Comparison of ENCODE assay signal across 9 mouse cellular contexts in the genomic region with DNA sequence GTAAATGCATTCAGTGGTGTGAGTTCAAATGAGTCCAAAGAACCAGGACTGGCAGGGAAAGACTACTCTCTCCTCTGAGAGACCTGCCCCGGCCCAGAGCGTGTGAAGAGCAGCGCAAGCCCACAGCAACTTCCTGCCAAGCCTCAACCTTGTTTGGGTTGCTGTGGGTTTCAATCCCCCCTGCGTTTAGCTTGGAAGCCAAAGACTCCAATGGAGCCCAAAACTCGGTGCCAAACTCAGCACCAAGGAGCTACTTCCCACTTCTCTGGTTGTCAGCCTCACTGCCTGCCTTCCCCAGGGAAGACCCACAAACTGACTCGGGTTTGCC.
DNase-seq lines count a peak whose midpoint lies in the region; ATAC-seq lines count a peak whose summit lies in the region.
"Had no signal": no experiment of that assay in that cellular context is flagged by ENCODE, and none has a peak within 500 bp of the region (broad histone marks: within the 10 kb centered on the region; RNA-seq: fewer than 3 reads in every experiment).

No protein-coding gene starts in this region.

- DNase-seq in heart, adult 11 months: peak; percentile 96
- DNase-seq in heart, postnatal 25 days (ENCODE audit: low spot score): peak; percentile 23
- DNase-seq in lung, postnatal 4 days: peak; percentile 29 to 59
- no peak for DNase-seq in gastrocnemius, postnatal 10 days
- no peak for DNase-seq in right cerebral cortex, postnatal 36 days (ENCODE audit: low spot score in 2 of 2)
- DNase-seq in urinary bladder, postnatal 10 days (ENCODE audit: low spot score): no peak
- DNase-seq: adrenal gland, adult 8-10 months had no signal

- 52% methylated on average over 6 of the region's 6 CpGs for WGBS in heart, embryonic 12.5 days
- 39% methylated on average over 6 of the region's 6 CpGs for WGBS in embryonic facial prominence, embryonic 15.5 days

- intact Hi-C loops in heart, postnatal 25 days (cut with DNase I): no loop called here

- peaks cover 20% of the 10 kb centered on the region for H3K4me1 ChIP-seq in heart, embryonic 12.5 days (replicated peaks)
- peaks cover 32% of the 10 kb centered on the region for H3K4me1 ChIP-seq in embryonic facial prominence, embryonic 15.5 days

- H3K9me3 ChIP-seq in heart, embryonic 12.5 days (replicated peaks): no peaks in the 10 kb centered on the region
- no peaks in the 10 kb centered on the region for H3K9me3 ChIP-seq in embryonic facial prominence, embryonic 15.5 days (replicated peaks)

- no peak overlapping the region for H3K4me3 ChIP-seq in heart, embryonic 12.5 days
- H3K4me3 ChIP-seq in embryonic facial prominence, embryonic 15.5 days (replicated peaks): no peak overlapping the region

- no peak overlapping the region for H3K4me2 ChIP-seq in heart, embryonic 12.5 days
- no peak overlapping the region for H3K4me2 ChIP-seq in embryonic facial prominence, embryonic 15.5 days (replicated peaks)

- no peak for ATAC-seq in heart, embryonic 12.5 days (ENCODE audit: insufficient number of reproducible peaks, low FRiP score)
- ATAC-seq in embryonic facial prominence, embryonic 15.5 days (ENCODE audit: insufficient number of reproducible peaks, low FRiP score, low TSS enrichment, low read depth): peak; percentile 65

- H3K27me3 ChIP-seq in heart, embryonic 12.5 days (replicated peaks): no peaks in the 10 kb centered on the region
- H3K27me3 ChIP-seq in embryonic facial prominence, embryonic 15.5 days: no peaks in the 10 kb centered on the region

- no peak overlapping the region for H3K9ac ChIP-seq in heart, embryonic 12.5 days
- H3K9ac ChIP-seq in embryonic facial prominence, embryonic 15.5 days: no peak overlapping the region

- no peak overlapping the region for H3K27ac ChIP-seq in heart, embryonic 12.5 days (ENCODE audit: poor library complexity, severe bottlenecking)
- peak overlapping the region; percentile 83 for H3K27ac ChIP-seq in embryonic facial prominence, embryonic 15.5 days (replicated peaks)

- H3K36me3 ChIP-seq in heart, embryonic 12.5 days: no peaks in the 10 kb centered on the region
- no peaks in the 10 kb centered on the region for H3K36me3 ChIP-seq in embryonic facial prominence, embryonic 15.5 days

Comparison
In these comparisons a context has a peak if more than half of its experiments do, and no peak if none do; other contexts are left out.
1. DNase-seq: peak in heart, adult 11 months (single experiment), heart, postnatal 25 days (single experiment) and lung, postnatal 4 days (2 of 2); none in gastrocnemius, postnatal 10 days (single experiment), right cerebral cortex, postnatal 36 days (0 of 2) and urinary bladder, postnatal 10 days (single experiment).